Mouse (Mus musculus): ENCODE results near the gene Gm11127. TPM values are rescaled to one million over a fixed set of nuclear protein-coding genes. Genes with fewer than 3 reads are reported as not detected.
"Not testable (repeated sequence)": the region's sequence is repeated elsewhere in the genome, so short reads cannot be mapped to it uniquely, and the experiment has no call there.

Gene Gm11127
- polyA plus RNA-seq, 1 experiment: not detected

DNA sequence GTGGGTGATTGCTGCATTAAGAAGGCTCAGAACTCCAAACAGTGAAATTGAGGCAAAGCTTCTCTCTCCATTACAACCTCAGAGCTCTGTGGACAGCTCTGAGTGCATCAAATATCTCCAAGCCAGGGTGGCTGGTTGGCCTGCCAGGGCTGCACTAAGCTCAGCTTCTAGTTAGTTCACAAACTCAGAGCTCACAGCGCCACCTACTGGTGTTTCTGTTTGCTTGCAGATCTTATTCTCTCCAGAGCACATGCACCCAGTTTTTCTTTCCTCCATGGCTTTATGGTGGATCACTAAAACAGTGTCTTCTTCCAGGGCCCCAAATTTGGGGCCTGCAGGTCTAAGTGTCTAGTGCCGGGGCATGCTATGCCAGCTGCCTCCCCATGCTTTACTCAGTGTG is 2.7 kb upstream of the Gm11127 start:
- Histone ChIP-seq H3K4me1 (ENCODE audit: control insufficient read depth, insufficient read depth, low read length) (no peaks in the 10 kb centered on the region), H3K4me3 (replicated peaks; ENCODE audit: extremely low read depth, low read depth, low read length) (no peak overlapping the region)
- DNase-seq: peak; percentile 83
- TF ChIP-seq POLR2A (IDR thresholded peaks at IDR 0.05; ENCODE audit: borderline replicate concordance, extremely low read depth, low read depth, low read length) (no peak), CTCF (IDR thresholded peaks at IDR 0.05; ENCODE audit: insufficient read depth, low read length) (peak; percentile 67)
- 16% methylated on average over 2 of the region's 2 CpGs for WGBS

DNA sequence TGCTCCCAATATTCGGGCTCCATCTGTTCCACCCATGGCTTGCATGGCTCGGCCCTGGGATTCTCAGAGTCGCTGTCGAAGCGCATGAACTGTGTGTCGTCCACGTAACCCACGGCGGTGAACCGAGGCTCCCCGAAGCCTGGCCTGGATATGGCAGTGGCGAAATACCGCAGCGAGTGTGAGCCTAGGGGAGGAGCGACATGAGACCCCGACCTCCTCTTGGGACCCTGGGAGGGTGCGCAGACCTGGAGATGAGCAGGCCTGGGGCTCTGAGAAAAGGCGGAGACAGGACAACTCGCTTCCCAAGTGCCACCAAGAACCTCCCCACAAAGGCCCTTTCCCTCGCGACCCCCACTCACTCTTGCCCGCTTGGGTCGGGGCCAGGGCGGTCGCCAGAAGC is 244 bp downstream of the Gm11127 start:
- not testable (repeated sequence) for DNase-seq; H3K4me3 ChIP-seq (replicated peaks; ENCODE audit: extremely low read depth, low read depth, low read length); H3K4me1 ChIP-seq (ENCODE audit: control insufficient read depth, insufficient read depth, low read length)
- WGBS: 87% methylated on average over 24 of the region's 25 CpGs

DNA sequence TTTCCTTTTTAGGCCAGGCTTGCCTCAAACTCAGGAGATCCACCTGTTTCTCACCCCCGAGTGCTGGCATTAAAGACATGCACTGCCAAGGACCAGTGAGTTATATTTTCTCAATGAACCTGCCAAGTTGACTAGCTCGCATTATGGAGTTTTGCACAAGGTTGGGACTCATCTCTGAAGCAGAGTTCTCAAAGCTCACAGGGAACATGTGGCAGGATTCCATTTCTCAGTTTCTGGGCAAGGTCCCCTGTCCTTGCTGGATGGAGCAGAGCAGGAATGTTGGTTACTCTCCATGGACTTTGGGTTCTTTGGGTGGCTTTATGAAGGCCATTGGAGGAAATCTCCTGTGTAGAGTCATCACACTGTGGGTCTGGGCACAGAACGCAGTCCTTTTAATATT is 14.9 kb downstream of the Gm11127 start:
- Histone ChIP-seq H3K4me1 (ENCODE audit: control insufficient read depth, insufficient read depth, low read length) (peaks cover 8% of the 10 kb centered on the region; the same call in 1 of the 2 replicates), H3K4me3 (replicated peaks; ENCODE audit: extremely low read depth, low read depth, low read length) (peak overlapping the region; percentile 83)
- no peak for DNase-seq
- TF ChIP-seq CTCF (IDR thresholded peaks at IDR 0.05; ENCODE audit: insufficient read depth, low read length) (no peak), POLR2A (IDR thresholded peaks at IDR 0.05; ENCODE audit: borderline replicate concordance, extremely low read depth, low read depth, low read length) (no peak)
- WGBS: 55% methylated on average over 3 of the region's 3 CpGs

DNA sequence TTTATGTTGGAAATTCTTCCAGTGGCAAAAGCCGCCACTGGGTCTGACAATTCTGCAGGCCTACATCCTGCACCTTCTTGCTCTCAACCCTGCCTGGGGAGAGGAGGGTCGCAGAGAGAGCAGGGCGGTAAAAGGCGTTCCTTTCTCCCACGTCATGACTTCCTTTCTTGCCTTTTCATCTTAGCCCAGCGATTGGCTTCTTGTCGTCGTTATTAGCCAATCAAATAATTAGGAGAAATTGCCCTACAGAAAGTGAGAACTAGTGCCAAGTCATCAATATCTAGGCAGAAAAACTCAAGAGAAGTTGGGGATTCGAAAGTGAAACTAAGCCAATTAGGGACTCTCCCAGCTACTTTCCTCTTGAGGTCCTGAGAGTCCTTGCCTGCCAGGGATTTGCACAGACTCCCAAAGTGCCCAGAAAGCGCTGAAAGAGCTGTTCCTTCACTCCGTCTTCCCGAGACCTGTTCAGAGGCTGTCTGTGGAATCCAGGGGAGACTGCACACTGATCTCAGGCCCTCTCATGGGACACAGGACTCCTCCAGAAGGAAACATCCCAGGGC is 15.5 kb downstream of the Gm11127 start, which contains the start of the genes H2-T22 and Gm6034:
TSS of gene H2-T22 (minus strand) at position 138 of the 560 bp plus-strand sequence.
TSS of gene Gm6034 (plus strand) at position 352 of the 560 bp plus-strand sequence.
- under 1% methylated on average over 12 of the region's 12 CpGs for WGBS
- TF ChIP-seq POLR2A (IDR thresholded peaks at IDR 0.05; ENCODE audit: borderline replicate concordance, extremely low read depth, low read depth, low read length): peak; percentile 96
- peak within 1 kb of the TSS; percentile 83 for H3K4me3 ChIP-seq (replicated peaks; ENCODE audit: extremely low read depth, low read depth, low read length)
- peak; percentile 65 for DNase-seq
- H3K4me1 ChIP-seq (ENCODE audit: control insufficient read depth, insufficient read depth, low read length): not testable (repeated sequence)

DNA sequence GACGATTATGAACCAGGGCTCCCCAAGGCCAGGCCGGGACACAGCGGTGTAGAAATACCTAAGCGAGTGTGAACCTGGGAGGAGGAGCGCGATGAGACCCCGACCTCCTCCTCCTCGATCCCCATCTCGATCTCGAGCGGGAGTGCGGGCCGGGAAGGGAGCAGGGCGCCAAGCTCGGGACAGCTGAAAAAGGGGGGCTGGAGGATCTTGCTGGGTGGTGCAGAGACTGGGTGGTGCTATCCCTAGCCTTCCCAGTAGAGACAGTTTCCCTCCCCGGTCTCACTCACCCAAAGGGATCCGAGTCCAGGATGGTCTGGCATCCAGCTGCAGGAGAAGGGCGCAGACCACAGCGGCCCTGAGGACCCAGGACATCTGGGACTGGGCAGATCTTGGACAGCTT is 16.1 kb downstream of the Gm11127 start:
- H3K4me1 ChIP-seq (ENCODE audit: control insufficient read depth, insufficient read depth, low read length); DNase-seq: not testable (repeated sequence)
- peak overlapping the region; percentile 46 for H3K4me3 ChIP-seq (replicated peaks; ENCODE audit: extremely low read depth, low read depth, low read length)
- WGBS: under 1% methylated on average over 19 of the region's 19 CpGs

DNA sequence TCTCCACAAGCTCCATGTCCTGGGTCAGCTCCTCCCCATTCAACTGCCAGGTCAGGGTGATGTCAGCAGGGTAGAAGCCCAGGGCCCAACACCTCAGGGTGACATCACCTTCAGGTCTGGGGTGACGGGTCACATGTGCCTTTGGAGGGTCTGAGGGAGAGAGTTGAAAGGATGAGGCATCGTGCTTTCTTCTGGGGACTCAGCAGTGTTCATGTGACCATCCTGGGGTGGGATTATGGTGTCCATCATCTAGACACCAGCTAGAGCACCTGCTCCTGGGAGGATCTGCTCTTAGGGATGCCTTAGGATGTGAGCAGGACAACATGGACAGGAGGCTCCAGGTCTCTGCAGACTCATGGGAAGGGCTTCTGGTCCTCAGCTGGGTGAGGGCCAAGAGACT is 17.6 kb downstream of the Gm11127 start:
- not testable (repeated sequence) for H3K4me3 ChIP-seq (replicated peaks; ENCODE audit: extremely low read depth, low read depth, low read length); DNase-seq; H3K4me1 ChIP-seq (ENCODE audit: control insufficient read depth, insufficient read depth, low read length)
- WGBS: 89% methylated on average over 2 of the region's 2 CpGs

DNA sequence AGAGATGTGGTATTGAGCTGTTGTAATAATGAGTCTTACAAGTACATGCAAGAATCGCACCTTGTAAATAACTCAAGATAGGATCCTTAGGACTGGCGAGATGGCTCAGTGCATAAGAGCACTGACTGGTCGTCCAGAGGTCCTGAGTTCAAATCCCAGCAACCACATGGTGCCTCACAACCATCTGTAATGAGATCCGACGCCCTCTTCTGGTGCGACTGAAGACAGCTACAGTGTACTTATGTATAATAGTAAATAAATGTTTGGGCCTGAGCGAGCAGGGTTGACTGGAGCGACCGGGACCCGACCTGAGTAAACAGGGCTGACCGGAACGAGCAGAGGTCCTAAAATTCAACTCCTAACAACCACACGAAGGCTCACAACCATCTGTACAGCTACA is 22.0 kb downstream of the Gm11127 start:
- not testable (repeated sequence) for DNase-seq; H3K4me1 ChIP-seq (ENCODE audit: control insufficient read depth, insufficient read depth, low read length); H3K4me3 ChIP-seq (replicated peaks; ENCODE audit: extremely low read depth, low read depth, low read length)
- WGBS: 84% methylated on average over 13 of the region's 13 CpGs

DNA sequence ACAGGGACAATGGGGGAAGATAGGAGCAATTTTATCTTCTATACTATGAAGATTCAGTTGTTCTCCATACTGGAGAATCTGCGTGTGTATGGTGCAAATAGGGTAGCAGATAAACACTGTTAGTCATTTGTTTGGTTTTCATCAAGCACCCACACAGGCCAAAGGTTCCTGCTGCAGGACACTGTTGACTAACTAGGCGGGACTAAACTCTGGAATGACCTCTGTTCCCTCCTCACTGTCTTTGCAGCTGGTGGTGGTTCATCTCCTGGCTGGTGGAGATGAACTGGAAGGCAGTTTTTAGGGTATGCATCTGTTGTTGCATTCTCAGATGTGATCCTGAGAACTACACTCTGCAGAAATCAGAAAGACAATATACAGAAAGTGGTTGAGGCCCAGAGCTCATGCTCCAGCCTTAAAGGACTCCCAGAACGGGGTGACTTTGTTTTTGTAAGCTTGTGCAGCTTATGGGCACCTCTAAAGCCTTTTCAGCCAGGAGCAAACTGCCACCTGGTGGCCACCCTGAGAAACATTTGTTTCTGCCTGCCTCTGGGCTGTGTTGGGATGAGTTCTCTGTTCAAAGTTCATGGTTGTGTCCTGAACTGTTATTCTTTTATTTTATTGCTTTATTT is 23.0 kb downstream of the Gm11127 start:
- 31% methylated on average over 3 of the region's 3 CpGs for WGBS
- peaks cover 13% of the 10 kb centered on the region for H3K4me1 ChIP-seq (ENCODE audit: control insufficient read depth, insufficient read depth, low read length)
- 0 out of 2 replicates have a peak, but pooled peaks have one; percentile 28 for TF ChIP-seq CTCF (IDR thresholded peaks at IDR 0.05; ENCODE audit: insufficient read depth, low read length)
- peak; percentile 56 for DNase-seq
- H3K4me3 ChIP-seq (replicated peaks; ENCODE audit: extremely low read depth, low read depth, low read length): not testable (repeated sequence)

DNA sequence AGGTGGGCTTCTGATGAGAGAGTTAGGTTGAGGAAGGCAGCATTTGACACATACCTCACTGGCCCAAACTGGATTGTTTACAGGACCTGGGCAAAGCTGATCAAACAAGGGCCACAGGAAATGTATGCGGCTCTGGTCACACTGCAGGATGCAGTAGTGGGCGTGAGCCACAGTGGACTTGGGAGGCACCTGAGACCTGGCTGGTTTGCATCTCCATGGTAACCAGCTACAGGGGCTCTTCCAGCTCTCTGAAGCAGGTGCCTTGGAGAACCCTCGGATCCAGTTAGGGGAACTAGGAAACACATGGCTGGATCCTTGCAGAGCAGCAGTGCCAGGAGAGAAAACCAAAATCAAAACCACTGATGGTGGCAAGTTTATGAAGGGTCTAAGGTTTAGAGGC is 23.6 kb downstream of the Gm11127 start:
- peaks cover 12% of the 10 kb centered on the region for H3K4me1 ChIP-seq (ENCODE audit: control insufficient read depth, insufficient read depth, low read length)
- not testable (repeated sequence) for DNase-seq; H3K4me3 ChIP-seq (replicated peaks; ENCODE audit: extremely low read depth, low read depth, low read length)
- WGBS: 51% methylated on average over 3 of the region's 3 CpGs

DNA sequence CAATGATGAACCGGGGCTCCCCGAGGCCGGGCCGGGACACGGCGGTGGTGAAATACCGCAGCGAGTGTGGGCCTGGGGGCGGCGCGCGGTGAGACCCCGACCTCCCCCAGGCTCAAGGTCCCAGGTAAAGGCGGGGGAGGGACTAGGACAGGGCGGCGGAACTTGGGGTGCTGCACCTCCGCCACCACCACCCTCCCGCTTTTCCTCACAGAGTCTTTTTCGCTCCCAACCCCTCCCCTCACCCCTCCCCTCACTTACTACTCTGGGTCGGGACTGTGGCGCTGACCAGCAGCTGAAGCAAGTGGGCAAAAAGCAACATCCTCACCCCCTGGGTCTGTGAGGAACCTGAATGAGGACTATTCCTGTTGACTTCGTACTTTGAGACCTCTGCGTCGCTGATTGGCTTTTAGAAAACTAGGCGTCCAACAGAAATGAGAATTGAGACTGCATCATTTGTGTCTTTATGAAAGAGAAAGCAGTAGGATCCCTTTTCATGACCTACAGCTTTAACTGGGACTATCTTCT is 25.8 kb downstream of the Gm11127 start, which contains the start of gene H2-T23:
TSS of gene H2-T23 (minus strand) at position 505 of the 525 bp plus-strand sequence.
- peaks cover 12% of the 10 kb centered on the region for H3K4me1 ChIP-seq (ENCODE audit: control insufficient read depth, insufficient read depth, low read length)
- peak within 1 kb of the TSS; percentile 73 for H3K4me3 ChIP-seq (replicated peaks; ENCODE audit: extremely low read depth, low read depth, low read length)
- peak; percentile 82 for TF ChIP-seq POLR2A (IDR thresholded peaks at IDR 0.05; ENCODE audit: borderline replicate concordance, extremely low read depth, low read depth, low read length)
- peak; percentile 67 for DNase-seq
- under 1% methylated on average over 25 of the region's 25 CpGs for WGBS
